Mouse (Mus musculus): ENCODE data around the gene Vwc2. TPM values are rescaled to one million over a fixed set of nuclear protein-coding genes. Genes with fewer than 3 reads are reported as not detected.

Vwc2 gene
- polyA plus RNA-seq, 1 experiment from 2014 or later, result 3.1 TPM

DNA sequence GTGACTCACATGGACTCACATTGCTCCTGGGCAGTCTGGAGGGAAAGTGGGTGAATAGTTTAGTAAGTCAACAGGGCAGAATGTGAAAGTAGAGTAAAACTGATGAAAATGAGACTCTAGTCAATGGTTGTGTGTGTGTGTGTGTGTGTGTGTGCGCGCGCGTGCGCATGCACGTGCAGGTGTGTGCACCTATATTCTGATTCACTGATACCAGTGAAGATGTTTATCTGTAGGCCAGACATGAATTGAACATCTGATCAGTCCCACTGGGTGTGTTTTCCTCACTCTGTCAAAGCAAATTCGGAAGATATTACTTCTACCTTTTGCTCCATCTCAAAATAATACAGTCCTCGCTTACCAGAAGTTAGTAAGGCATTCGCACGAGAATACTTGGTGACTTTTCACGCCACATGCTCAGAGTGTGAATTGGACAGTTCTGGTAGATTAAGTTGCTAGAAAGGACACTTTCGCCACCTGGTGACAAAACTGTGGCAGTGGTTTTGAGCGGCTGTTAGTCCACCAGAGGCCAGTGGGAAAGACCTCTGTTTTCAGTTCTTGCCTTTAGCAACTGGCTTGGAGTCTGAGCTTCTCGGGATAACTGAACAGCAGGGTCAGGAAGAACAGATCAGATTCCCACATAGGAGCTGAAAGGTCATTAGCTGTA, 17.5 kb downstream of the Vwc2 start:
- Histone ChIP-seq H3K9ac (no peak overlapping the region), H3K4me3 (ENCODE audit: low read depth, low read length) (no peak overlapping the region), H3K4me2 (no peak overlapping the region), H3K27ac (ENCODE audit: low read depth) (no peak overlapping the region), H3K9me3 (ENCODE audit: low read depth, low read length) (no peaks in the 10 kb centered on the region), H3K4me1 (ENCODE audit: insufficient read depth) (no peaks in the 10 kb centered on the region), H3K36me3 (ENCODE audit: insufficient read depth) (no peaks in the 10 kb centered on the region), H3K27me3 (ENCODE audit: insufficient read depth, low read length) (no peaks in the 10 kb centered on the region)
- ATAC-seq (ENCODE audit: insufficient read depth), result peak; percentile 66; the same call in 1 of the 2 replicates
- 56% methylated on average over 14 of the region's 14 CpGs for WGBS
- peak; percentile 84 for TF ChIP-seq CTCF (IDR thresholded peaks at IDR 0.05; ENCODE audit: low read depth)
- peak; percentile 83 for DNase-seq

DNA sequence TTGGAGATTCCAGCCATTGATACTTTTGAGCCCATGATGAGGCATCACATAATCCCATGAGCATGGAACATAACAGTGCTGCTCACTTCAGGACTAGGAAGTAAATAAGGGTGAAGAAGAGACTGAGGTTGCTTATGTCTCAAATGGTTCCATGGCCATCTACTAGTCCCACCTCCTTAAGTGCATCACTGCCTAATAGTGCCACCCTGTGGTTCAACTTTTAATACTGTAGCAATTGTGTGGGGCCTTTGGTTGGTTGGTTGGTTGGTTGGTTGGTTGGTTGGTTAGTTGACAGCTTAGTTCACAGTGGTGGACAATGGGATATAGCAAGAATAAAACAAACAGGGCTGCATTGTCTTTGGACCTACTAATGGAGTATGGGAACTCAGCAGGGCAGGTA, 26.6 kb downstream of the Vwc2 start:
- H3K4me3 ChIP-seq (ENCODE audit: low read depth, low read length), result no peak overlapping the region
- no peak for TF ChIP-seq CTCF (IDR thresholded peaks at IDR 0.05; ENCODE audit: low read depth)
- no peaks in the 10 kb centered on the region for H3K36me3 ChIP-seq (ENCODE audit: insufficient read depth)
- no peak overlapping the region for H3K27ac ChIP-seq (ENCODE audit: low read depth)
- DNase-seq (no peak), ATAC-seq (ENCODE audit: insufficient read depth) (no peak)
- H3K27me3 ChIP-seq (ENCODE audit: insufficient read depth, low read length), result no peaks in the 10 kb centered on the region
- H3K4me2 ChIP-seq, result no peak overlapping the region
- H3K9me3 ChIP-seq (ENCODE audit: low read depth, low read length), result no peaks in the 10 kb centered on the region
- H3K4me1 ChIP-seq (ENCODE audit: insufficient read depth), result no peaks in the 10 kb centered on the region
- H3K9ac ChIP-seq, result no peak overlapping the region

DNA sequence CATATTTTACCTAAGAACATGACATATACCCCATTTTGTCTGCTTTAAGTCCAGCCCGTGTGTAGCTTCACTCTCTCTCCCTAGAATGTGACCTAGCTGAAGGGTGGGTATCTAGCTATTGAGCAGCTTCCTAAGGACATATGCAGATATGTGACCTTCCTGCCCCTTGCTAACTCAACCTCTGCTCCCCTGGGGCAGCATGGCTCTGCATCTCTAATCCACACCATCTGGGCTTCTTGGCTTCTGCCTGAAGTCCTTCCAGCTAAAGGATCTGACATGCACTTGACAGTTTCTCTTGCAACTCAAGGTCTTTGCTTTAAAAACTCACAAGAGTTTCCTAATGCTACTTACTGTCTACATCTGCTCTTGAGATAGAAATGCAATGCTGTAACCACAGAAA, 38.7 kb downstream of the Vwc2 start:
- 64% methylated on average over 1 of the region's 1 CpGs for WGBS
- Histone ChIP-seq H3K36me3 (ENCODE audit: insufficient read depth) (no peaks in the 10 kb centered on the region), H3K4me2 (no peak overlapping the region), H3K4me3 (ENCODE audit: low read depth, low read length) (no peak overlapping the region), H3K9me3 (ENCODE audit: low read depth, low read length) (no peaks in the 10 kb centered on the region), H3K4me1 (ENCODE audit: insufficient read depth) (no peaks in the 10 kb centered on the region), H3K27ac (ENCODE audit: low read depth) (no peak overlapping the region), H3K27me3 (ENCODE audit: insufficient read depth, low read length) (no peaks in the 10 kb centered on the region), H3K9ac (no peak overlapping the region)
- no peak for ATAC-seq (ENCODE audit: insufficient read depth)
- no peak for TF ChIP-seq CTCF (IDR thresholded peaks at IDR 0.05; ENCODE audit: low read depth)
- DNase-seq, result no peak

DNA sequence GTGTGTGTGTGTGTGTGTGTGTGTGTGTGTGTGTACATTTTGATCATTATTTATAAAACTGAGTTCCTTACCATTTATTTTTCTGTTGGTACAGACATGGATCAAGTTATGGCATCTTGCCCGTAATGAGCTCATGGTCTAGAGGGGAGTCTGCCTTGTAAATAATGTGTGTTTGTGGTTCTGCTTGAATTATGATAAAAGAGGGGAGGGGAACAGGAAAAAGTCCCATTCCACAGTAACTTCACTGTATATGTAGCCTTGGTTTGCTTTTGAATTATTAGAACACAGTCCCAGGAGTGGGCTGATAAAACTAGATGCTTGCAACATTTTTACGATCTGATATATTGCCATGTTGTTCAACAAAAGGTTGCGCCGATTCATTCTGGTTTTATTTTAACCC, 57.4 kb downstream of the Vwc2 start:
- H3K36me3 ChIP-seq (ENCODE audit: insufficient read depth), result no peaks in the 10 kb centered on the region
- no peaks in the 10 kb centered on the region for H3K27me3 ChIP-seq (ENCODE audit: insufficient read depth, low read length)
- H3K4me3 ChIP-seq (ENCODE audit: low read depth, low read length), result no peak overlapping the region
- H3K9ac ChIP-seq, result no peak overlapping the region
- no peaks in the 10 kb centered on the region for H3K4me1 ChIP-seq (ENCODE audit: insufficient read depth)
- DNase-seq (peak; percentile 17), ATAC-seq (ENCODE audit: insufficient read depth) (no peak)
- no peak for TF ChIP-seq CTCF (IDR thresholded peaks at IDR 0.05; ENCODE audit: low read depth)
- no peaks in the 10 kb centered on the region for H3K9me3 ChIP-seq (ENCODE audit: low read depth, low read length)
- H3K27ac ChIP-seq (ENCODE audit: low read depth), result no peak overlapping the region
- no peak overlapping the region for H3K4me2 ChIP-seq
- 83% methylated on average over 4 of the region's 4 CpGs for WGBS

DNA sequence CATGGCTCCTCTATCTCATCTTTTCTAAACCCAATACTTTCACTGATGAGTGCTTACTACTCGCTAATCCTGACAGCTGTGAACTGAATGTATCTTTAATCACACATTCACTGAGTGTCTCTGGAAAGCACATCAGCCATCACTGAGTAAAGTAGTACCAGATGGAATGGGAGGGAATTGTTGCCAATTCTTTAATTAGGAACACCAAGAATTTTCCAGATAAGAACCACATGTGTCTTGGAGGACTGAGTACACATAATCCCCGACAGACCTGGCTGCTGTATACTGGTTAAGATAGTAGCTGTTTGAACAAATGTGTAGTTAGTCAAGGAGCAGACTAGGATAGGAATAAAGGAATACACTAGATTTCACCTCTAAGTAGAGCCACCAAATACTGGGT, 61.2 kb downstream of the Vwc2 start:
- Histone ChIP-seq H3K36me3 (ENCODE audit: insufficient read depth) (no peaks in the 10 kb centered on the region), H3K4me3 (ENCODE audit: low read depth, low read length) (no peak overlapping the region), H3K9me3 (ENCODE audit: low read depth, low read length) (no peaks in the 10 kb centered on the region), H3K4me2 (no peak overlapping the region), H3K9ac (no peak overlapping the region), H3K27me3 (ENCODE audit: insufficient read depth, low read length) (no peaks in the 10 kb centered on the region), H3K27ac (ENCODE audit: low read depth) (no peak overlapping the region), H3K4me1 (ENCODE audit: insufficient read depth) (no peaks in the 10 kb centered on the region)
- ATAC-seq (ENCODE audit: insufficient read depth), result no peak
- WGBS, result 35% methylated on average over 2 of the region's 2 CpGs
- TF ChIP-seq CTCF (IDR thresholded peaks at IDR 0.05; ENCODE audit: low read depth), result no peak
- DNase-seq, result no peak

DNA sequence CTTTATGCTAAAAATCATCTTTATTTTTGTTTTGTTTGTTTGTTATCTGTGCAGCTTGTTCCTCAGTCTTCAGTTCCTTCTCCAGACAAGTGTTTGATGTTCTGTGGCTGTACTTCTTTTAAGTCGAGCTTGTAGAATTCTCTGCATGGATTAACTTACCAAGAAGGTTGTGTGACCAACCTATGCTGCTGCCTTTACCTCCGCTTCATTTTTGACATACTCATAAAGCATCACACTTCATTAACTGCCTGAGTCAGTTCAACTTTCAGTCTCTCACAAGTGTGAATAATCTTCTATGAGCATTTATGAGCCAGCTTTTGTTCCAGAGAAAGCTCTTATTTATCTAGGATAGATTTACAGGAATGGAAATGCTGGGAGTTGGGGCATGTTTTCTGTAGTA, 68.7 kb downstream of the Vwc2 start:
- WGBS, result 55% methylated on average over 2 of the region's 2 CpGs
- Histone ChIP-seq H3K4me2 (no peak overlapping the region), H3K27me3 (ENCODE audit: insufficient read depth, low read length) (no peaks in the 10 kb centered on the region), H3K27ac (ENCODE audit: low read depth) (no peak overlapping the region), H3K4me3 (ENCODE audit: low read depth, low read length) (no peak overlapping the region), H3K9ac (no peak overlapping the region), H3K4me1 (ENCODE audit: insufficient read depth) (no peaks in the 10 kb centered on the region), H3K9me3 (ENCODE audit: low read depth, low read length) (no peaks in the 10 kb centered on the region), H3K36me3 (ENCODE audit: insufficient read depth) (no peaks in the 10 kb centered on the region)
- no peak for TF ChIP-seq CTCF (IDR thresholded peaks at IDR 0.05; ENCODE audit: low read depth)
- DNase-seq (no peak), ATAC-seq (ENCODE audit: insufficient read depth) (no peak)

DNA sequence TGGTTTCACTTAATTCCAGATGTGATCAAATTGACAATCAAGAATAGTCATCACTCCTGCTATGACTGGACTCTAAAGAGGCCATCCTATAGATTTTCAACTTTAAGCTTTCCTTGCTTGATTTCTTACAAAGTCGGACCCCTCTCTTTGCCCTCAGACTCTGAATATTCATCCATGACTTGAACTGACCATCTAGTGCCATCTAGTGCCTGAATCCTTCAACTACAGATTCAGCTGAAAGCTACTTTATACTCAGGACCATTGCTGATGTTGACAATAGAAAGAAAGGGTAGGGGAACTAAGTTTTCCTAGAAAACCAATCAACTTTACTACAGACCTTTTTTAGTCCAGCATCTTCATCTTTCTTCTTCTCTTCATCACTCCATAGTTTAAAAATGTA, 109.1 kb downstream of the Vwc2 start:
- Histone ChIP-seq H3K9ac (no peak overlapping the region), H3K36me3 (ENCODE audit: insufficient read depth) (no peaks in the 10 kb centered on the region), H3K4me1 (ENCODE audit: insufficient read depth) (no peaks in the 10 kb centered on the region), H3K9me3 (ENCODE audit: low read depth, low read length) (no peaks in the 10 kb centered on the region), H3K4me2 (no peak overlapping the region), H3K27me3 (ENCODE audit: insufficient read depth, low read length) (no peaks in the 10 kb centered on the region), H3K27ac (ENCODE audit: low read depth) (no peak overlapping the region), H3K4me3 (ENCODE audit: low read depth, low read length) (no peak overlapping the region)
- no peak for ATAC-seq (ENCODE audit: insufficient read depth)
- DNase-seq, result peak; percentile 79
- peak; percentile 67 for TF ChIP-seq CTCF (IDR thresholded peaks at IDR 0.05; ENCODE audit: low read depth)
- WGBS, result 10% methylated on average over 1 of the region's 1 CpGs

DNA sequence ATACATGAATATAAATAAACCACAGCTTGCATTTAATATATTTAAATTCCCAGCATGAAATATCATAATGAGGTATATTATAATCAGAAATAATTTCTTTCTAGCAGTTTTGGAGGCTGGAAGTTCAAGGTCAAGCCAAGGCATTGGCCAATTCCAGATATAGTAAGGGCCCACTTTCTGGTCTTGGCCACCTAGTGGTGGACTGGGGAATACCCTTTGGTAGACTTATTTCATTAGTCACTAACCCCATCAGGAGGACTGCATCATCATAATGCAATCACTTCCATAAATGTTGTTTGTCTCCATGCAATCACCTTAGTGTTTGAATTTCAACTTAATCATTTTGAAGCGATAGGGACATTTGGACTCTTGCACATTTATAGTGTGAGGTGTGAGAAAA, 125.3 kb downstream of the Vwc2 start:
- Histone ChIP-seq H3K9ac (no peak overlapping the region), H3K4me3 (ENCODE audit: low read depth, low read length) (no peak overlapping the region), H3K4me1 (ENCODE audit: insufficient read depth) (no peaks in the 10 kb centered on the region), H3K9me3 (ENCODE audit: low read depth, low read length) (no peaks in the 10 kb centered on the region), H3K27ac (ENCODE audit: low read depth) (no peak overlapping the region), H3K27me3 (ENCODE audit: insufficient read depth, low read length) (no peaks in the 10 kb centered on the region), H3K4me2 (no peak overlapping the region), H3K36me3 (ENCODE audit: insufficient read depth) (no peaks in the 10 kb centered on the region)
- peak; percentile 52 for TF ChIP-seq CTCF (IDR thresholded peaks at IDR 0.05; ENCODE audit: low read depth)
- 70% methylated on average over 1 of the region's 1 CpGs for WGBS
- DNase-seq (peak; percentile 18), ATAC-seq (ENCODE audit: insufficient read depth) (no peak)
